ENCODE assay signal across 23 mouse cellular contexts in the genomic region with DNA sequence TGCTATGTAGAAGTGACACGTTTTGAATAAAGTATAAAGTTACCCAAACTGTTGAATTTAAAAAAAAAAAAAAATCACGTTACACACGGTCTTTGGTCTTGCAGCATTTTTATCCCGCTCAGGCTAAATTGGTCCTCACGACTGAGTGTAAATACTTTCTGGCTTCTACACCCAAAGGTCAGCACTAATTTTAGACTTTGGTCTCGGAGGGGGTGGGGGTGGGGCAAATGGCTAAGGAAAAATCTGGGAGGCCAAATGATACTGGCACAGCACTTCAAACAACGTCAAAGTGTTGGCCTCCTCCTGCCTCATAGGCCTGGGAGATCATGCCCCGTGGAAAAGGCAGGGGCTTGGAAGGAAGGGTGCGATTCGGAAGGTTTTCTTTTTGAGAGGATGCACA. TPM values are rescaled to one million over a fixed set of nuclear protein-coding genes. Genes with fewer than 3 reads are reported as not detected.
A peak's percentile ranks its signal among the peaks of the same experiment; 100 is the strongest.
DNase-seq lines count a peak whose midpoint lies in the region; ATAC-seq and TF ChIP-seq lines count a peak whose summit lies in the region.
"Had no signal": no experiment of that assay in that cellular context is flagged by ENCODE, and none has a peak within 500 bp of the region (broad histone marks: within the 10 kb centered on the region; RNA-seq: fewer than 3 reads in every experiment).

No protein-coding gene starts in this region.

- ATAC-seq in heart, embryonic 15.5 days (replicated peaks; ENCODE audit: insufficient number of reproducible peaks, insufficient read depth, low FRiP score, low read depth): peak; percentile 36; the same call in 1 of the 2 replicates
- no peak for ATAC-seq in neural tube, embryonic 15.5 days (ENCODE audit: low FRiP score)
- ATAC-seq: forebrain, embryonic 14.5 days; hindbrain, embryonic 16.5 days; intestine, embryonic 16.5 days had no signal

- peak; percentile 51 for DNase-seq in gastrocnemius, adult 2 months
- no peak for DNase-seq in gastrocnemius, postnatal 4 days (ENCODE audit: low spot score in 2 of 2)
- peak; percentile 5 for DNase-seq in kidney, adult 18-20 months
- no peak for DNase-seq in kidney, adult 8-10 months
- no peak for DNase-seq in spleen, postnatal 36 days (ENCODE audit: low spot score in 2 of 2)
- DNase-seq: cerebellum, adult 9-10 months; kidney, postnatal 25 days; layer of hippocampus, adult 9-11 months; liver, embryonic 13.5 days; lung, embryonic 14.5 days; right cerebral cortex, adult 18-20 months; thymus, postnatal 14 days had no signal

- H3K27ac ChIP-seq in gastrocnemius, adult 2 months: peak overlapping the region; percentile 94
- peak overlapping the region; percentile 50; the same call in 1 of the 2 replicates for H3K27ac ChIP-seq in brown adipose tissue, adult 24 weeks (replicated peaks; ENCODE audit: low read depth, low read length)
- H3K27ac ChIP-seq in heart, embryonic 15.5 days: peak overlapping the region; percentile 35
- no peak overlapping the region for H3K27ac ChIP-seq in neural tube, embryonic 15.5 days (replicated peaks)
- H3K27ac ChIP-seq: embryonic facial prominence, embryonic 12.5 days; left cerebral cortex, adult 2 months; liver, embryonic 13.5 days; midbrain, embryonic 12.5 days had no signal

- no peaks in the 10 kb centered on the region for H3K9me3 ChIP-seq in heart, embryonic 15.5 days (replicated peaks)
- H3K9me3 ChIP-seq in neural tube, embryonic 15.5 days (replicated peaks): no peaks in the 10 kb centered on the region
- H3K9me3 ChIP-seq: embryonic facial prominence, embryonic 12.5 days; liver, embryonic 13.5 days; midbrain, embryonic 12.5 days had no signal

- WGBS in heart, embryonic 15.5 days: 46% methylated on average over 10 of the region's 10 CpGs
- WGBS in neural tube, embryonic 15.5 days: 91% methylated on average over 10 of the region's 10 CpGs

- no peak overlapping the region for H3K9ac ChIP-seq in heart, embryonic 15.5 days
- no peak overlapping the region for H3K9ac ChIP-seq in neural tube, embryonic 15.5 days (replicated peaks)
- H3K9ac ChIP-seq: embryonic facial prominence, embryonic 12.5 days; liver, embryonic 13.5 days; lung, embryonic 14.5 days; midbrain, embryonic 12.5 days had no signal

- H3K4me1 ChIP-seq in brown adipose tissue, adult 24 weeks (ENCODE audit: control insufficient read depth, insufficient read depth, insufficient read length, low read length): peaks cover 6% of the 10 kb centered on the region; the same call in 1 of the 2 replicates
- H3K4me1 ChIP-seq in heart, embryonic 15.5 days (replicated peaks): peaks cover 12% of the 10 kb centered on the region
- peaks cover 13% of the 10 kb centered on the region; the same call in 1 of the 2 replicates for H3K4me1 ChIP-seq in neural tube, embryonic 15.5 days
- H3K4me1 ChIP-seq: liver, embryonic 13.5 days; midbrain, embryonic 12.5 days had no signal

- H3K27me3 ChIP-seq in heart, embryonic 15.5 days: no peaks in the 10 kb centered on the region
- no peaks in the 10 kb centered on the region for H3K27me3 ChIP-seq in neural tube, embryonic 15.5 days (replicated peaks)
- H3K27me3 ChIP-seq: embryonic facial prominence, embryonic 12.5 days; liver, embryonic 13.5 days; midbrain, embryonic 12.5 days had no signal

- intact Hi-C loops in gastrocnemius, adult 2 months (cut with DNase I): no loop called here

- H3K36me3 ChIP-seq in heart, embryonic 15.5 days: no peaks in the 10 kb centered on the region
- peaks cover 7% of the 10 kb centered on the region; the same call in 1 of the 2 replicates for H3K36me3 ChIP-seq in neural tube, embryonic 15.5 days
- H3K36me3 ChIP-seq: embryonic facial prominence, embryonic 12.5 days; liver, embryonic 13.5 days; midbrain, embryonic 12.5 days had no signal

- no peak for TF ChIP-seq CTCF in gastrocnemius, adult 2 months (IDR thresholded peaks at IDR 0.05)

- H3K4me2 ChIP-seq in heart, embryonic 15.5 days: peak overlapping the region; percentile 19; the same call in 1 of the 2 replicates
- H3K4me2 ChIP-seq in neural tube, embryonic 15.5 days: no peak overlapping the region
- H3K4me2 ChIP-seq: embryonic facial prominence, embryonic 12.5 days; liver, embryonic 13.5 days; lung, embryonic 14.5 days; midbrain, embryonic 12.5 days had no signal

- H3K4me3 ChIP-seq in gastrocnemius, adult 2 months: peak overlapping the region; percentile 52
- no peak overlapping the region for H3K4me3 ChIP-seq in brown adipose tissue, adult 24 weeks (ENCODE audit: insufficient read depth, low read depth, low read length)
- H3K4me3 ChIP-seq in heart, embryonic 15.5 days: no peak overlapping the region
- H3K4me3 ChIP-seq in neural tube, embryonic 15.5 days (replicated peaks): no peak overlapping the region
- H3K4me3 ChIP-seq: embryonic facial prominence, embryonic 12.5 days; erythroblast, embryonic 14.5 days; left cerebral cortex, adult 2 months; liver, embryonic 13.5 days; midbrain, embryonic 12.5 days had no signal

RNA-seq across cellular contexts. Expression of a gene that starts 10.6 kb away (rescaled TPM):
- total RNA-seq in gastrocnemius, adult 2 months (2021): 100 to 1,000 TPM in 1 of 2 experiments, 10 to 100 TPM in 1; 72.3 to 125 TPM
- total RNA-seq in gastrocnemius, postnatal 4 days (2021): 10 to 100 TPM; 56.6 to 59.9 TPM
- polyA plus RNA-seq in brown adipose tissue, adult 24 weeks (2012; ENCODE audit: insufficient read depth, insufficient read length, missing spikeins): 31.0 and 47.7 TPM in 2 replicates
- 99.4 and 124 TPM in 2 replicates for polyA plus RNA-seq in heart, embryonic 15.5 days (2015; fragmentation: Nextera tagmentation; extraction: Ambion mirVana)
- polyA plus RNA-seq in neural tube, embryonic 15.5 days (2015; fragmentation: Nextera tagmentation; extraction: Ambion mirVana): 382 and 384 TPM in 2 replicates
- total RNA-seq: monocyte, adult 5-6 weeks had no signal

Comparison
In these comparisons a context has a peak if more than half of its experiments do, and no peak if none do; other contexts are left out.
1. DNase-seq: peak in gastrocnemius, adult 2 months (single experiment) and kidney, adult 18-20 months (single experiment); none in gastrocnemius, postnatal 4 days (0 of 2), kidney, adult 8-10 months (0 of 2) and spleen, postnatal 36 days (0 of 2).